Mouse (Mus musculus) brain, embryonic 14.5 days (tissue): ENCODE measurements at regions not wholly inside any gene's neighbourhood (a gene's known extent, or its start where the extent isn't known, plus 50 kb on each side); places are given as distances from the start of the nearest gene placed in this dataset.

Experiments
- CTCF ChIP-seq: fragments of 200-500 bp; IDR thresholded peaks from 2 replicates; pipeline ENCODE4 v1.5.1; 2012; ENCODE audit warnings: inconsistent platforms, mild to moderate bottlenecking, moderate library complexity, borderline replicate concordance; ENCODE audit not compliant: insufficient read depth, insufficient read length; ENCODE audit errors: extremely low read depth
- POLR2A ChIP-seq: fragments of 200-500 bp; IDR thresholded peaks from 2 replicates; pipeline ENCODE4 v1.6.1; 2012; ENCODE audit warnings: mild to moderate bottlenecking, inconsistent platforms, borderline replicate concordance; ENCODE audit not compliant: poor library complexity, insufficient read depth, insufficient read length, severe bottlenecking; ENCODE audit errors: extremely low read depth

GRCm38 (mm10) chr7:67446606-67447005 is 73.9 kb upstream of the Mef2a start:
- TF ChIP-seq CTCF: no peak
- TF ChIP-seq POLR2A: no peak
